ENCODE assay signal across 8 mouse cellular contexts in the genomic region with DNA sequence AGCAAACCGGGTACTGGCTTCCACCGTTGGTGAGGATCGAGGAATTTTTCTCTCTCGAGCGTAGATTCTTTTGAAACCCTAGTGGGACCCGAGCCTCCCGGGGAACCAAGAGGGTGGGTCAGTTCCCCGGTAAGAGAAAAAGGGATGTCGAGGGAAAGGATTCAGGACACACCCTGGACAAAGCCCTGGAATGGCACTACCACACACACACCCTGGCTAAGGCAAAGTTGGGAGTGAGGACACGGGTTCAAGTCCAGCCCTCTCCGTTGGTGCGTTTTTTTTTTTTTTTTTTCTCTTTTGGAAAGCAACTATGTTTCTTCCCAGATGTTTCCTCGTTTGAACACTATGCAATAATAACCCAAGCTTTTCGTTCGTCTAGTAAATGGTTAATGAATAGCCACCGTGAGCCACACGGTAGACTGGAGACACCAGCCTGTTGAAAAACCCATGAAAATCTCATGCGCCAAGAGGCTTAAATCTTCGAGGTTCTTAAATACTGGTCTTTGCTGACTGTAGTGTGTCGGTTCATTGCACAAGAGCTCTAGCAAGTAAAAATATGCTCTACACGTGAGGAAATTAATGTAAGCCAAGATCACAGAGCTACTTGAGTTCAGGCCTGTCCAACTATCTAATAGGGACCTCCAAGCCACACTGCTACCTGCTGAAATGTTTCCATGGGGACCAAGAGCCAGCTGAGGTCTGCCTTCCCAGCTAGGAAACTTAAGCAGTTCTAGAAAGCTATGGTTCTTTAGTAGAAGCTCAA. TPM values are rescaled to one million over a fixed set of nuclear protein-coding genes. Genes with fewer than 3 reads are reported as not detected.
DNase-seq lines count a peak whose midpoint lies in the region; ATAC-seq lines count a peak whose summit lies in the region.

No protein-coding gene starts in this region.

- peaks cover 12% of the 10 kb centered on the region for H3K9me3 ChIP-seq in erythroblast, embryonic 14.5 days (ENCODE audit: control insufficient read depth, low read length)
- no peaks in the 10 kb centered on the region for H3K9me3 ChIP-seq in liver, embryonic 12.5 days (replicated peaks)

- H3K4me1 ChIP-seq in erythroblast, embryonic 14.5 days (ENCODE audit: control insufficient read depth), result peaks cover 34% of the 10 kb centered on the region
- peaks cover 33% of the 10 kb centered on the region for H3K4me1 ChIP-seq in liver, embryonic 12.5 days

- no peaks in the 10 kb centered on the region for H3K27me3 ChIP-seq in erythroblast, embryonic 14.5 days (ENCODE audit: control insufficient read depth)
- H3K27me3 ChIP-seq in liver, embryonic 12.5 days (replicated peaks), result no peaks in the 10 kb centered on the region

- WGBS in liver, embryonic 12.5 days (ENCODE audit: insufficient replicate concordance), result 27% methylated on average over 21 of the region's 21 CpGs

- H3K27ac ChIP-seq in liver, embryonic 12.5 days, result peak overlapping the region; percentile 97

- peak overlapping the region; percentile 74 for H3K9ac ChIP-seq in liver, embryonic 12.5 days

- peak overlapping the region; percentile 97 for H3K4me2 ChIP-seq in liver, embryonic 12.5 days

- ATAC-seq in erythroblast, adult 5-6 weeks (replicated peaks; ENCODE audit: low FRiP score, poor library complexity, severe bottlenecking), result no peak
- no peak for ATAC-seq in liver, embryonic 12.5 days

- H3K4me3 ChIP-seq in erythroblast, embryonic 14.5 days (replicated peaks), result peak overlapping the region; percentile 85
- peak overlapping the region; percentile 72 for H3K4me3 ChIP-seq in liver, embryonic 12.5 days

- peak; percentile 16 for DNase-seq in urinary bladder, adult 2 months (ENCODE audit: low spot score)
- no peak for DNase-seq in urinary bladder, postnatal 25 days (ENCODE audit: low spot score)
- no peak for DNase-seq in embryo, embryonic 11 days
- no peak for DNase-seq in gastrocnemius, postnatal 10 days
- DNase-seq in urinary bladder, adult 18-20 months (ENCODE audit: low spot score in 2 of 2), result no peak

- peaks cover 41% of the 10 kb centered on the region for H3K36me3 ChIP-seq in erythroblast, embryonic 14.5 days (ENCODE audit: control insufficient read depth)
- H3K36me3 ChIP-seq in liver, embryonic 12.5 days, result peaks cover 43% of the 10 kb centered on the region

RNA-seq across cellular contexts. Expression of gene Usb1, which starts 0.5 kb away (rescaled TPM):
- polyA plus RNA-seq in erythroblast, embryonic 14.5 days (2012), result 0.40 and 0.78 TPM in 2 replicates
- total RNA-seq in erythroblast, adult 5-6 weeks (2015; ENCODE audit: low replicate concordance), result 7.9 and 8.1 TPM in 2 replicates
- total RNA-seq in erythroblast, adult 5-6 weeks (2017; ENCODE audit: low replicate concordance), result 6.1 and 8.0 TPM in 2 replicates
- 34.5 and 43.1 TPM in 2 replicates for polyA plus RNA-seq in urinary bladder, adult 2 months (2012; rRNA removed)
- polyA plus RNA-seq in liver, embryonic 12.5 days (2016; fragmentation: Nextera tagmentation; extraction: Ambion mirVana), result 15.4 and 15.9 TPM in 2 replicates
- total RNA-seq in gastrocnemius, postnatal 10 days (2021), result 10 to 100 TPM in 1 of 2 experiments, 1 to 10 TPM in 1; 8.2 to 13.1 TPM

RNA-seq across cellular contexts. Expression of gene Zfp319, which starts 0.9 kb away (rescaled TPM):
- polyA plus RNA-seq in erythroblast, embryonic 14.5 days (2012), result 0.08 and 0.09 TPM in 2 replicates
- total RNA-seq in erythroblast, adult 5-6 weeks (2015; ENCODE audit: low replicate concordance), result 2.5 and 3.3 TPM in 2 replicates
- 0.14 and 0.17 TPM in 2 replicates for total RNA-seq in erythroblast, adult 5-6 weeks (2017; ENCODE audit: low replicate concordance)
- 6.8 and 7.9 TPM in 2 replicates for polyA plus RNA-seq in urinary bladder, adult 2 months (2012; rRNA removed)
- 2.2 and 2.3 TPM in 2 replicates for polyA plus RNA-seq in liver, embryonic 12.5 days (2016; fragmentation: Nextera tagmentation; extraction: Ambion mirVana)
- total RNA-seq in gastrocnemius, postnatal 10 days (2021), result 1 to 10 TPM; 6.6 to 8.9 TPM

RNA-seq across cellular contexts. Expression of gene Mmp15, which starts 19.4 kb away (rescaled TPM):
- polyA plus RNA-seq in erythroblast, embryonic 14.5 days (2012), result 0.01 and 0.02 TPM in 2 replicates
- not detected in 2 replicates for total RNA-seq in erythroblast, adult 5-6 weeks (2015; ENCODE audit: low replicate concordance)
- not detected in 2 replicates for total RNA-seq in erythroblast, adult 5-6 weeks (2017; ENCODE audit: low replicate concordance)
- 17.1 and 27.3 TPM in 2 replicates for polyA plus RNA-seq in urinary bladder, adult 2 months (2012; rRNA removed)
- polyA plus RNA-seq in liver, embryonic 12.5 days (2016; fragmentation: Nextera tagmentation; extraction: Ambion mirVana), result 2.9 TPM in 2 replicates
- 10 to 100 TPM; 37.5 to 44.2 TPM for total RNA-seq in gastrocnemius, postnatal 10 days (2021)

RNA-seq across cellular contexts. Expression of gene Tepp, which starts 22.3 kb away (rescaled TPM):
- not detected in 2 replicates for polyA plus RNA-seq in erythroblast, embryonic 14.5 days (2012)
- not detected in 2 replicates for total RNA-seq in erythroblast, adult 5-6 weeks (2015; ENCODE audit: low replicate concordance)
- total RNA-seq in erythroblast, adult 5-6 weeks (2017; ENCODE audit: low replicate concordance), result not detected in 2 replicates
- 1.7 and 3.3 TPM in 2 replicates for polyA plus RNA-seq in urinary bladder, adult 2 months (2012; rRNA removed)
- polyA plus RNA-seq in liver, embryonic 12.5 days (2016; fragmentation: Nextera tagmentation; extraction: Ambion mirVana), result not detected in 2 replicates
- total RNA-seq in gastrocnemius, postnatal 10 days (2021), result not detected

RNA-seq across cellular contexts. Expression of gene Cngb1, which starts 26.2 kb away (rescaled TPM):
- polyA plus RNA-seq in erythroblast, embryonic 14.5 days (2012), result not detected in 2 replicates
- not detected in 2 replicates for total RNA-seq in erythroblast, adult 5-6 weeks (2015; ENCODE audit: low replicate concordance)
- total RNA-seq in erythroblast, adult 5-6 weeks (2017; ENCODE audit: low replicate concordance), result not detected in 2 replicates
- 1.5 and 2.9 TPM in 2 replicates for polyA plus RNA-seq in urinary bladder, adult 2 months (2012; rRNA removed)
- polyA plus RNA-seq in liver, embryonic 12.5 days (2016; fragmentation: Nextera tagmentation; extraction: Ambion mirVana), result not detected in 2 replicates
- total RNA-seq in gastrocnemius, postnatal 10 days (2021), result under 1 TPM; 0.27 to 0.73 TPM
